Mouse (Mus musculus) neural tube, embryonic 15.5 days (tissue): ENCODE measurements around the gene Nlrc3. TPM values are rescaled to one million over a fixed set of nuclear protein-coding genes. Genes with fewer than 3 reads are reported as not detected.
"Not testable (repeated sequence)": the region's sequence is repeated elsewhere in the genome, so short reads cannot be mapped to it uniquely, and the experiment has no call there.

ENCODE experiments used
- ATAC-seq: fragments of 200-750 bp; cut with Nextera tagmentation; 2 replicates; pipeline ENCODE4 v1.8.0; 2017; ENCODE audit warnings: mild to moderate bottlenecking, moderate TSS enrichment, moderate library complexity; ENCODE audit not compliant: low FRiP score
- H3K27ac ChIP-seq: fragments of 300-500 bp; sonication (generic); replicated peaks from 2 replicates; pipeline ENCODE4 v1.5.1; 2015; ENCODE audit warnings: mild to moderate bottlenecking, inconsistent platforms
- H3K27me3 ChIP-seq: fragments of 300-500 bp; sonication (generic); replicated peaks from 2 replicates; pipeline ENCODE4 v1.6.1; 2015; ENCODE audit warnings: inconsistent platforms
- H3K36me3 ChIP-seq: fragments of 300-500 bp; sonication (generic); 2 replicates; pipeline ENCODE4 v1.6.1; 2015; ENCODE audit warnings: inconsistent platforms
- H3K4me1 ChIP-seq: fragments of 300-500 bp; sonication (generic); 2 replicates; pipeline ENCODE4 v1.6.1; 2015; ENCODE audit warnings: inconsistent platforms
- H3K4me2 ChIP-seq: fragments of 300-500 bp; sonication (generic); 2 replicates; pipeline ENCODE4 v1.6.1; 2015; ENCODE audit warnings: inconsistent platforms, mild to moderate bottlenecking, moderate library complexity
- H3K4me3 ChIP-seq: fragments of 300-500 bp; sonication (generic); replicated peaks from 2 replicates; pipeline ENCODE4 v1.5.1; 2015; ENCODE audit warnings: mild to moderate bottlenecking, inconsistent platforms
- H3K9ac ChIP-seq: fragments of 300-500 bp; sonication (generic); replicated peaks from 2 replicates; pipeline ENCODE4 v1.6.1; 2015; ENCODE audit warnings: mild to moderate bottlenecking, inconsistent platforms
- H3K9me3 ChIP-seq: fragments of 300-500 bp; sonication (generic); replicated peaks from 2 replicates; pipeline ENCODE4 v1.6.1; 2016; ENCODE audit warnings: inconsistent platforms
- WGBS: fragments of 180-500 bp; shearing (Covaris S2); methylation state at CpG from one replicate; pipeline ENCODE4 v1.1.7; 2015; ENCODE audit warnings: mixed read lengths; 5-methylcytosine and 5-hydroxymethylcytosine counted together
- polyA plus RNA-seq: library from polyadenylated mRNA; unstranded; fragments of >200 nt; fragmentation: Nextera tagmentation; extraction: Ambion mirVana; gene quantifications from 2 replicates; pipeline ENCODE4 v1.2.1, GENCODE M21; 2015

The Nlrc3 gene
- polyA plus RNA-seq, 1 experiment from 2014 or later, result 1.3 TPM

DNA sequence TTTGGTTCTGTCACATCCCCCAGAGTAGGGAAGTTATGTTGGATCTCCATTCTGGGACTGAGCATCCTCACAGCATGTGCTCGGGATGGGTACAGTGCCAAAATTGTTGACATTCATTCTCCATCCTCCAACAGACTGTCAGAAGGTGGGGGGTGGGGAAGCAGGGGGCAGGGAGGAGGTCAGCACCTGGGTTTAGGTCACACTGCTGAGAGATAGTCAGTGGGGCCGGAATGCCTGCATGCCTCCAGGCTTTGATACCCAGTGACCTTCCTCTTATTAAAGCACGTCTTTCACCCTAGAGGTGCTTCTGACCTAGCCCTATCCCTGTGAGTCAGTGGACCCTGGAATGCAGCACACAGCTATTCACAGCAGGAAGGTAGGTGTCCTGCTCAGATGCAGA is 280 bp upstream of the Nlrc3 start:
- Histone ChIP-seq H3K9ac (no peak overlapping the region), H3K4me3 (no peak overlapping the region), H3K4me2 (no peak overlapping the region), H3K27ac (no peak overlapping the region), H3K4me1 (peaks cover 3% of the 10 kb centered on the region; the same call in 1 of the 2 replicates), H3K9me3 (no peaks in the 10 kb centered on the region), H3K27me3 (no peaks in the 10 kb centered on the region), H3K36me3 (peaks cover 41% of the 10 kb centered on the region)
- ATAC-seq, result no peak
- 61% methylated on average over 3 of the region's 3 CpGs for WGBS

GRCm38 (mm10) chr16:3975658-3976057 is 774 bp downstream of the Nlrc3 start:
- no peak for ATAC-seq
- no peak overlapping the region for H3K27ac ChIP-seq
- H3K9ac ChIP-seq, result no peak overlapping the region
- no peaks in the 10 kb centered on the region for H3K27me3 ChIP-seq
- no peak overlapping the region for H3K4me2 ChIP-seq
- peaks cover 3% of the 10 kb centered on the region; the same call in 1 of the 2 replicates for H3K4me1 ChIP-seq
- 88% methylated on average over 7 of the region's 7 CpGs for WGBS
- H3K9me3 ChIP-seq, result no peaks in the 10 kb centered on the region
- peaks cover 31% of the 10 kb centered on the region for H3K36me3 ChIP-seq
- no peak overlapping the region for H3K4me3 ChIP-seq

- H3K27ac ChIP-seq, H3K9me3 ChIP-seq, H3K4me2 ChIP-seq, H3K4me3 ChIP-seq, ATAC-seq, H3K4me1 ChIP-seq, H3K27me3 ChIP-seq, H3K9ac ChIP-seq: not testable (repeated sequence)
- peaks cover 19% of the 10 kb centered on the region for H3K36me3 ChIP-seq
- 90% methylated on average over 19 of the region's 19 CpGs for WGBS
Measured at GRCm38 (mm10) chr16:3974456-3974855, 2.0 kb downstream of the Nlrc3 start.

DNA sequence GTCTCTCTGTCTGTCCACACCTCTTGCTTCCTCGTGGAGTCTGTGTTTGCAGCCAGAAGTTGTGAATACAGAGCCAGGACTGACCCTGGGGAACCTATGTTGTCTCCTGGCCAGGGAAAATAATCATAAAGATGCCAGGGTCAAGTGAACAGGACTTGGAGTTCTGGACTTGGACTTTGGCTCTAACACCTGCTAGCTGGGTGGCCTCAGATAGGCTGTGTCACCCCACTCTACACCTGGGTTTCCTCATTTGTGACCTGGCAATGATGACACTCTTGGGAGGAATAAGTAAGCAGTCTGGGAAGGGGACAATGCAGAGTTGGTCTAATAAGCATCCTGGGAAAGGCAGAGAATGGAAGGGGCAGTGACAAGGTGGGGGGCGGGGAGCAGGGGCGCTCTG is 10.9 kb downstream of the Nlrc3 start:
- no peak overlapping the region for H3K4me3 ChIP-seq
- no peak for ATAC-seq
- no peak overlapping the region for H3K9ac ChIP-seq
- H3K27ac ChIP-seq, result no peak overlapping the region
- H3K4me1 ChIP-seq, result no peaks in the 10 kb centered on the region
- no peaks in the 10 kb centered on the region for H3K27me3 ChIP-seq
- H3K4me2 ChIP-seq, result no peak overlapping the region
- no peaks in the 10 kb centered on the region for H3K9me3 ChIP-seq
- 85% methylated on average over 3 of the region's 3 CpGs for WGBS
- H3K36me3 ChIP-seq, result no peaks in the 10 kb centered on the region

DNA sequence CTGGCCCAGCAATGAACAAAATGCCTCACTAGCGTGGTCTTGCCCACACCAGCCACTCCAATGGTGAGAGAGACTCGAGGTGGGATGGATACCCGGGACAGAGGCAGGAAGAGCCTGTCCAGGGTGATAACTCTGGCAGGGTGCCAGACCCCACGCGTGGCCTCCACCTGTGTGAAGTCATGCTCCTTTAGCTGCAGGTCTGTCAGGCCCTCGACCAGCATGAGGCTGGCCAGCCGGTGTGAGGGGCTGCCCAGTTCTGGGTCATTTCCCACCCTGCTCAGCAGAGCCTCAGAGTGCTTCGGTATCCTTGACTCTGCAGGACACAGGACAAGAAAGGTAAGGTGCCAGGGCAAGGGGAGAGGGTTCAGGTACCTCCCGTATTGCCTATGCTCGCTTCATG is 11.4 kb downstream of the Nlrc3 start:
- Histone ChIP-seq H3K27me3 (no peaks in the 10 kb centered on the region), H3K4me1 (no peaks in the 10 kb centered on the region)
- 89% methylated on average over 10 of the region's 10 CpGs for WGBS

DNA sequence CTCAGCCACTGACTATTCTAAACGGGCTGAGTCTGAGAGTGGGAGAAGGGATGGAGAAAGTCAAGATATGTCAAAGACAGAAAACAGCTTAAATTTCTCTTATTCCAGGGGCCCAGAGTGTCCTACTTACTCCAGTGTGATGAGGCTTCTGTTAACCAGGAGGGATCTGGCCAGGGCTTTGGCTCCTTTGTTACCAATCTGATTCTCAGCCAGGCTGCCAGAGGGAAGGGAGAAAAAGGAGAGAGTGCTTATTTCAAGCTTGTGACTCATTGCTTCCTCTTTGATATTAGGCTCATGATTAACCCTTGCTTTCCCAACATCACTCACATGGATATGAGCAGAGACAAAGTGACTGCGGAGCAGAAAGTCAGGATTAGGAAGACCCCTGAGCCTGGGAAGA is 17.2 kb downstream of the Nlrc3 start:
- Histone ChIP-seq H3K27me3 (no peaks in the 10 kb centered on the region), H3K4me2 (no peak overlapping the region), H3K4me1 (no peaks in the 10 kb centered on the region), H3K4me3 (no peak overlapping the region), H3K27ac (no peak overlapping the region), H3K9me3 (no peaks in the 10 kb centered on the region), H3K9ac (no peak overlapping the region), H3K36me3 (no peaks in the 10 kb centered on the region)
- no peak for ATAC-seq
- WGBS, result 77% methylated on average over 2 of the region's 2 CpGs

More for the DNA sequence above, 11.4 kb downstream of the Nlrc3 start:
- Histone ChIP-seq H3K27ac (no peak overlapping the region), H3K36me3 (no peaks in the 10 kb centered on the region), H3K4me3 (no peak overlapping the region), H3K4me2 (no peak overlapping the region), H3K9ac (no peak overlapping the region), H3K9me3 (no peaks in the 10 kb centered on the region)
- ATAC-seq, result no peak

DNA sequence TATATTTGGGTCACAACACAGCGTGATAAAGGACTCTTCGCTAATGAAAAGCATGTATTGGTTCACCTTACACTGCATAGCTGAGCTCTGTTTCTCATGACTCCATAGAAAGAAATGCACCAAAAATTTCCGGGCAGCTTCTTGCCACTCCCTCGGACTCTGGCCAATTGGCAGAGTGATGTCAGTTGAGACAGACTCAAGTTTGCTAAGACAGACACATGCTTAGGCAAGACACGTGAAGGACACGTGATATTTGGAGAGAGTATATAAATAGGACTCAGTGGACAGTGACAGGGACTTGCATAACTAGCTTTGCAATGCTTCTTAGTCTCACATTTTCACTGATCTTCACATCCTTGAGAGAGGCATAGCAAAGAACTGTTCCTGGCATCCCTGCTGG is 20.1 kb downstream of the Nlrc3 start:
- Histone ChIP-seq H3K27ac (no peak overlapping the region), H3K27me3 (no peaks in the 10 kb centered on the region), H3K4me2 (no peak overlapping the region), H3K9me3 (no peaks in the 10 kb centered on the region), H3K4me1 (no peaks in the 10 kb centered on the region), H3K9ac (no peak overlapping the region), H3K36me3 (no peaks in the 10 kb centered on the region), H3K4me3 (no peak overlapping the region)
- no peak for ATAC-seq
- WGBS, result 90% methylated on average over 6 of the region's 6 CpGs

GRCm38 (mm10) chr16:3951141-3951540 is 25.3 kb downstream of the Nlrc3 start:
- no peak overlapping the region for H3K4me3 ChIP-seq
- H3K36me3 ChIP-seq, result no peaks in the 10 kb centered on the region
- H3K4me1 ChIP-seq, result no peaks in the 10 kb centered on the region
- H3K9ac ChIP-seq, result no peak overlapping the region
- H3K27me3 ChIP-seq, result no peaks in the 10 kb centered on the region
- no peak for ATAC-seq
- no peak overlapping the region for H3K27ac ChIP-seq
- WGBS, result 100% methylated on average over 1 of the region's 1 CpGs
- no peaks in the 10 kb centered on the region for H3K9me3 ChIP-seq
- H3K4me2 ChIP-seq, result no peak overlapping the region

- no peaks in the 10 kb centered on the region for H3K27me3 ChIP-seq
- H3K9ac ChIP-seq, result no peak overlapping the region
- no peaks in the 10 kb centered on the region for H3K4me1 ChIP-seq
- H3K27ac ChIP-seq, result no peak overlapping the region
- H3K36me3 ChIP-seq, result peaks cover 69% of the 10 kb centered on the region
- ATAC-seq, result no peak
- no peak overlapping the region for H3K4me3 ChIP-seq
- WGBS, result 95% methylated on average over 4 of the region's 4 CpGs
- H3K9me3 ChIP-seq, result no peaks in the 10 kb centered on the region
- H3K4me2 ChIP-seq, result no peak overlapping the region
Measured at GRCm38 (mm10) chr16:3934701-3935100, 41.7 kb downstream of the Nlrc3 start.

DNA sequence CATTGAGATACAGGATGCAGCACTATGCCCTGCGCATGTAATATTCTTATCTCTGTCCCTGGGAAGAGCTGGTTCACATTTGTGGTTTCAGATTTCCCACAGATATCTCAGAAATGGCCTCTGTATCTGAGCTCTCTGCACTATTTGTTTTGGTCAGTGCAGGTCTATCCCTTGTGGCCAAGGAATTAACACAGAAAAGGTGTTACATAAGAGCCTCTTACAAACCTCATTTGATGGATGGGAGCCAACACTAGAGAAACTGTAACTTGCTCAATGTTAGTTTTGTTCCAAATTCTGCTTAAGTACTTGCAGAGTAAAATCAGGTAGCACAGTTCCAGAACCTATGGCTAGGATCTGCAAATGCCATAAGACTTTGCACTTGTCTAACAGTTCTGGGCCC is 42.3 kb downstream of the Nlrc3 start:
- H3K4me3 ChIP-seq, result no peak overlapping the region
- no peaks in the 10 kb centered on the region for H3K9me3 ChIP-seq
- H3K27ac ChIP-seq, result no peak overlapping the region
- ATAC-seq, result no peak
- H3K9ac ChIP-seq, result no peak overlapping the region
- peaks cover 72% of the 10 kb centered on the region for H3K36me3 ChIP-seq
- no peaks in the 10 kb centered on the region for H3K27me3 ChIP-seq
- 97% methylated on average over 1 of the region's 1 CpGs for WGBS
- no peaks in the 10 kb centered on the region for H3K4me1 ChIP-seq
- H3K4me2 ChIP-seq, result no peak overlapping the region

GRCm38 (mm10) chr16:3933536-3933935 is 42.9 kb downstream of the Nlrc3 start:
- no peak for ATAC-seq
- H3K9me3 ChIP-seq, result no peaks in the 10 kb centered on the region
- no peak overlapping the region for H3K4me2 ChIP-seq
- 92% methylated on average over 6 of the region's 6 CpGs for WGBS
- no peaks in the 10 kb centered on the region for H3K4me1 ChIP-seq
- no peak overlapping the region for H3K4me3 ChIP-seq
- no peak overlapping the region for H3K27ac ChIP-seq
- no peak overlapping the region for H3K9ac ChIP-seq
- peaks cover 70% of the 10 kb centered on the region for H3K36me3 ChIP-seq
- H3K27me3 ChIP-seq, result no peaks in the 10 kb centered on the region

DNA sequence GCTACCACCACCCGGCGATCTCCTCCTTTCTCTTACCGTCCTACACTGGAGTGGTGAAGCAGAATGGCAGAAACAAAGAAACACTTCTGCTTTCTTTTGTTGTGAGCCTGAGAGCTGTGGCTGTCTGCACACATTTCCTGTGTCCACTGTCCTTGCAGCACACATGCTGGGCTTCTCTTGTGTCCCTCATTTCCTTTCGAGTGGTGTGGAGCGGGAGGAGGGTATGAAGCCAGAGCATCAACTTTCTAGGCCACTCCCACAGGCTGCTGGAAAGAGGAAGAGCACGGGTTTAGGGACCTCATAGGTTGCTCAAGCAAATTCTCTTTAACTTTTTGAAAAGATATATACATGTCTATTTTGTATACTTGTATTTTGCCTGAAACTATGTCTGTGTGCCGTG is 47.3 kb downstream of the Nlrc3 start:
- Histone ChIP-seq H3K27ac (no peak overlapping the region), H3K9ac (no peak overlapping the region), H3K27me3 (no peaks in the 10 kb centered on the region), H3K9me3 (no peaks in the 10 kb centered on the region), H3K36me3 (peaks cover 63% of the 10 kb centered on the region), H3K4me3 (no peak overlapping the region), H3K4me2 (no peak overlapping the region), H3K4me1 (no peaks in the 10 kb centered on the region)
- ATAC-seq, result no peak
- 82% methylated on average over 7 of the region's 7 CpGs for WGBS

DNA sequence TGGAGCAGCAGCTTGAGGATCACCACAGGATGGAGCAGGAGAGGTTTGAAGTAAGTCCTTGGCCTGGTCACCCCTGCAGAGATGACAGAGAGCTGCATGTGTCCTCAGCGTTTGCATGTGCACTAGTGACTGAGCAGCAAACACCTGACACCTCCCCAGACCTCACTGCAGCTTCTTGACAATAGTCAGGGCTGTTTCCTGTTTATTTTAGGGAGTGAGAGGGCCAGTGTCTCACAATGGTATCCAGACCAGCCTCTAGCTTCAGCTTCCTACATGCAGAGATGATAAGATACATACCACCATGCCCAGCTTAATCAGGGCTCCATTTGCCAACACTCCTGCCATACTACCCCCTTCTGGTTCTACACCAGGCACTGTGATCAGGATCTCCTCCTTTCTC is 47.9 kb downstream of the Nlrc3 start:
- H3K4me1 ChIP-seq, result no peaks in the 10 kb centered on the region
- H3K9ac ChIP-seq, result no peak overlapping the region
- H3K4me3 ChIP-seq, result no peak overlapping the region
- no peaks in the 10 kb centered on the region for H3K27me3 ChIP-seq
- 76% methylated on average over 1 of the region's 1 CpGs for WGBS
- no peak for ATAC-seq
- no peaks in the 10 kb centered on the region for H3K9me3 ChIP-seq
- H3K36me3 ChIP-seq, result peaks cover 63% of the 10 kb centered on the region
- no peak overlapping the region for H3K27ac ChIP-seq
- no peak overlapping the region for H3K4me2 ChIP-seq
